Mouse (Mus musculus) neural tube, embryonic 14.5 days (tissue): Measurements from ENCODE around the gene Lhb. TPM values are rescaled to one million over a fixed set of nuclear protein-coding genes. Genes with fewer than 3 reads are reported as not detected.
"Not testable (repeated sequence)": the region's sequence is repeated elsewhere in the genome, so short reads cannot be mapped to it uniquely, and the experiment has no call there.

Source experiments
- ATAC-seq: fragments of 200-750 bp; cut with Nextera tagmentation; 2 replicates; pipeline ENCODE4 v1.8.0; 2017; ENCODE audit warnings: low read depth, mild to moderate bottlenecking, moderate TSS enrichment, moderate library complexity
- H3K27ac ChIP-seq: fragments of 300-500 bp; sonication (generic); 2 replicates; pipeline ENCODE4 v1.5.1; 2014; ENCODE audit warnings: low read depth, mild to moderate bottlenecking, control low read depth, low read length, moderate library complexity, mixed read lengths
- H3K27me3 ChIP-seq: fragments of 300-500 bp; sonication (generic); 2 replicates; pipeline ENCODE4 v1.6.1; 2014; ENCODE audit warnings: low read length; ENCODE audit not compliant: control insufficient read depth, insufficient read depth
- H3K36me3 ChIP-seq: fragments of 300-500 bp; sonication (generic); 2 replicates; pipeline ENCODE4 v1.6.1; 2014; ENCODE audit warnings: low read length, mixed read lengths; ENCODE audit not compliant: control insufficient read depth, insufficient read depth
- H3K4me1 ChIP-seq: fragments of 300-500 bp; sonication (generic); 2 replicates; pipeline ENCODE4 v1.6.1; 2014; ENCODE audit warnings: low read length; ENCODE audit not compliant: control insufficient read depth, insufficient read depth
- H3K4me2 ChIP-seq: fragments of 300-500 bp; sonication (generic); 2 replicates; pipeline ENCODE4 v1.6.1; 2014; ENCODE audit warnings: mild to moderate bottlenecking, low read depth, low read length, control low read depth
- H3K4me3 ChIP-seq: fragments of 300-500 bp; sonication (generic); 2 replicates; pipeline ENCODE4 v1.5.1; 2014; ENCODE audit warnings: low read depth, low read length, control low read depth, mixed read lengths
- H3K9ac ChIP-seq: fragments of 300-500 bp; sonication (generic); replicated peaks from 2 replicates; pipeline ENCODE4 v1.6.1; 2014; ENCODE audit warnings: low read depth, mild to moderate bottlenecking, control low read depth, low read length, mixed read lengths
- H3K9me3 ChIP-seq: fragments of 300-500 bp; sonication (generic); 2 replicates; pipeline ENCODE4 v1.6.1; 2016; ENCODE audit warnings: low read length; ENCODE audit not compliant: control insufficient read depth
- WGBS: fragments of 180-500 bp; shearing (Covaris S2); extraction: QIAGEN DNeasy Blood & Tissue Kit; methylation state at CpG from one replicate; pipeline ENCODE4 v1.1.7; 2014; 5-methylcytosine and 5-hydroxymethylcytosine counted together
- polyA plus RNA-seq: library from polyadenylated mRNA; unstranded; fragments of >200 nt; fragmentation: Nextera tagmentation; extraction: Ambion mirVana; gene quantifications from 2 replicates; pipeline ENCODE4 v1.2.1, GENCODE M21; 2014

Gene Lhb
- polyA plus RNA-seq: not detected in 2 replicates

GRCm38 (mm10) chr7:45420615-45420919, at the start of gene Lhb:
Gene Lhb, plus strand, starts transcription at chr7:45420820.
- Histone ChIP-seq H3K27me3 (peaks cover 40% of the 10 kb centered on the region), H3K9me3 (no peaks in the 10 kb centered on the region), H3K4me2 (no peak within 1 kb of the TSS), H3K4me1 (no peaks in the 10 kb centered on the region), H3K36me3 (peaks cover 45% of the 10 kb centered on the region), H3K27ac (no peak within 1 kb of the TSS), H3K9ac (no peak within 1 kb of the TSS), H3K4me3 (no peak within 1 kb of the TSS)
- no peak for ATAC-seq
- 56% methylated on average over 6 of the region's 6 CpGs for WGBS

GRCm38 (mm10) chr7:45372371-45372770, 48.2 kb upstream of the Lhb start:
- Histone ChIP-seq H3K4me3 (no peak overlapping the region), H3K4me1 (peaks cover 19% of the 10 kb centered on the region), H3K36me3 (peaks cover 31% of the 10 kb centered on the region), H3K4me2 (no peak overlapping the region), H3K9ac (no peak overlapping the region), H3K27me3 (peaks cover 5% of the 10 kb centered on the region), H3K27ac (no peak overlapping the region), H3K9me3 (no peaks in the 10 kb centered on the region)
- 91% methylated on average over 5 of the region's 5 CpGs for WGBS
- no peak for ATAC-seq

- Histone ChIP-seq H3K4me1 (peaks cover 10% of the 10 kb centered on the region; the same call in 1 of the 2 replicates), H3K36me3 (peaks cover 52% of the 10 kb centered on the region), H3K9me3 (no peaks in the 10 kb centered on the region), H3K4me2 (no peak overlapping the region), H3K27ac (no peak overlapping the region), H3K9ac (no peak overlapping the region), H3K4me3 (no peak overlapping the region), H3K27me3 (no peaks in the 10 kb centered on the region)
- WGBS: 95% methylated on average over 8 of the region's 8 CpGs
- ATAC-seq: no peak
Observed at GRCm38 (mm10) chr7:45374620-45375019, 46.0 kb upstream of the Lhb start.

- WGBS: 82% methylated on average over 1 of the region's 1 CpGs
- no peak for ATAC-seq
- Histone ChIP-seq H3K36me3 (peaks cover 66% of the 10 kb centered on the region), H3K4me2 (no peak overlapping the region), H3K27ac (no peak overlapping the region), H3K4me3 (no peak overlapping the region), H3K27me3 (no peaks in the 10 kb centered on the region), H3K9ac (no peak overlapping the region), H3K9me3 (no peaks in the 10 kb centered on the region), H3K4me1 (no peaks in the 10 kb centered on the region)
Observed at GRCm38 (mm10) chr7:45376057-45376456, 44.6 kb upstream of the Lhb start.

GRCm38 (mm10) chr7:45386077-45386476, 34.5 kb upstream of the Lhb start:
- 93% methylated on average over 3 of the region's 3 CpGs for WGBS
- Histone ChIP-seq H3K4me3 (no peak overlapping the region), H3K27me3 (no peaks in the 10 kb centered on the region), H3K9ac (no peak overlapping the region), H3K4me1 (no peaks in the 10 kb centered on the region), H3K27ac (no peak overlapping the region), H3K9me3 (no peaks in the 10 kb centered on the region), H3K36me3 (peaks cover 75% of the 10 kb centered on the region), H3K4me2 (no peak overlapping the region)
- ATAC-seq: no peak

- H3K27me3 ChIP-seq: no peaks in the 10 kb centered on the region
- H3K27ac ChIP-seq: peak overlapping the region; percentile 91
- ATAC-seq: peak; percentile 80
- H3K4me2 ChIP-seq: peak overlapping the region; percentile 98
- peaks cover 21% of the 10 kb centered on the region for H3K4me1 ChIP-seq
- H3K4me3 ChIP-seq: peak overlapping the region; percentile 58
- H3K36me3 ChIP-seq: peaks cover 13% of the 10 kb centered on the region
- peak overlapping the region; percentile 84 for H3K9ac ChIP-seq
- WGBS: 0% methylated on average over 20 of the region's 20 CpGs
- H3K9me3 ChIP-seq: no peaks in the 10 kb centered on the region
Observed at GRCm38 (mm10) chr7:45395129-45395541, 25.5 kb upstream of the Lhb start.

- under 1% methylated on average over 60 of the region's 60 CpGs for WGBS
- Histone ChIP-seq H3K4me2 (peak within 1 kb of the TSS; percentile 98), H3K36me3 (peaks cover 9% of the 10 kb centered on the region), H3K9me3 (no peaks in the 10 kb centered on the region), H3K9ac (peak within 1 kb of the TSS; percentile 84), H3K27ac (peak within 1 kb of the TSS; percentile 91), H3K27me3 (no peaks in the 10 kb centered on the region), H3K4me3 (peak within 1 kb of the TSS; percentile 58), H3K4me1 (peaks cover 21% of the 10 kb centered on the region)
- peak; percentile 97 for ATAC-seq
Observed at GRCm38 (mm10) chr7:45395578-45396336, 24.9 kb upstream of the Lhb start, which contains the start of gene Snrnp70. Gene Snrnp70, minus strand, starts transcription at chr7:45395742.

- not testable (repeated sequence) for H3K27me3 ChIP-seq, H3K27ac ChIP-seq, H3K9ac ChIP-seq, H3K36me3 ChIP-seq, H3K9me3 ChIP-seq
- 0 out of 2 replicates have a peak, but pooled peaks have one; percentile 15 for ATAC-seq
- H3K4me3 ChIP-seq: peak overlapping the region; percentile 58
- peak overlapping the region; percentile 53 for H3K4me2 ChIP-seq
- peaks cover 21% of the 10 kb centered on the region for H3K4me1 ChIP-seq
- 6% methylated on average over 3 of the region's 3 CpGs for WGBS
Observed at GRCm38 (mm10) chr7:45396337-45396775, 24.3 kb upstream of the Lhb start.

- ATAC-seq: no peak
- H3K9ac ChIP-seq: no peak overlapping the region
- peaks cover 2% of the 10 kb centered on the region; the same call in 1 of the 2 replicates for H3K36me3 ChIP-seq
- no peaks in the 10 kb centered on the region for H3K27me3 ChIP-seq
- H3K27ac ChIP-seq: no peak overlapping the region
- no peak overlapping the region for H3K4me2 ChIP-seq
- H3K4me3 ChIP-seq: no peak overlapping the region
- WGBS: 68% methylated on average over 2 of the region's 2 CpGs
- H3K4me1 ChIP-seq: peaks cover 21% of the 10 kb centered on the region
- no peaks in the 10 kb centered on the region for H3K9me3 ChIP-seq
Observed at GRCm38 (mm10) chr7:45396787-45397186, 23.8 kb upstream of the Lhb start.
